Mouse (Mus musculus) midbrain, embryonic 16.5 days (tissue): ENCODE measurements around the gene Rab35. TPM values are rescaled to one million over a fixed set of nuclear protein-coding genes. Genes with fewer than 3 reads are reported as not detected.

ENCODE experiments used
- ATAC-seq: fragments of 200-750 bp; cut with Nextera tagmentation; 2 replicates; pipeline ENCODE4 v1.8.0; 2017; ENCODE audit warnings: moderate TSS enrichment
- H3K27ac ChIP-seq: fragments of 300-500 bp; sonication (generic); 2 replicates; pipeline ENCODE4 v1.5.1; 2014; ENCODE audit warnings: mild to moderate bottlenecking, low read length, mixed read lengths
- H3K27me3 ChIP-seq: fragments of 300-500 bp; sonication (generic); 2 replicates; pipeline ENCODE4 v1.6.1; 2014; ENCODE audit warnings: low read depth, low read length, mixed read lengths; ENCODE audit not compliant: control insufficient read depth, insufficient read depth
- H3K36me3 ChIP-seq: fragments of 300-500 bp; sonication (generic); 2 replicates; pipeline ENCODE4 v1.6.1; 2014; ENCODE audit warnings: mild to moderate bottlenecking, low read length, moderate library complexity, mixed read lengths; ENCODE audit not compliant: control insufficient read depth, insufficient read depth
- H3K4me1 ChIP-seq: fragments of 300-500 bp; sonication (generic); 2 replicates; pipeline ENCODE4 v1.6.1; 2014; ENCODE audit warnings: mild to moderate bottlenecking, low read length, mixed read lengths; ENCODE audit not compliant: control insufficient read depth, insufficient read depth
- H3K4me2 ChIP-seq: fragments of 300-500 bp; sonication (generic); 2 replicates; pipeline ENCODE4 v1.6.1; 2014; ENCODE audit warnings: mild to moderate bottlenecking, low read length, mixed read lengths
- H3K4me3 ChIP-seq: fragments of 300-500 bp; sonication (generic); 2 replicates; pipeline ENCODE4 v1.5.1; 2014; ENCODE audit warnings: low read depth, mild to moderate bottlenecking, low read length, moderate library complexity, mixed read lengths
- H3K9ac ChIP-seq: fragments of 300-500 bp; sonication (generic); 2 replicates; pipeline ENCODE4 v1.6.1; 2014; ENCODE audit warnings: low read depth, low read length, mixed read lengths
- H3K9me3 ChIP-seq: fragments of 300-500 bp; sonication (generic); replicated peaks from 2 replicates; pipeline ENCODE4 v1.6.1; 2014; ENCODE audit warnings: mild to moderate bottlenecking, low read length, mixed read lengths; ENCODE audit not compliant: control insufficient read depth, poor library complexity, severe bottlenecking
- WGBS: fragments of 180-500 bp; shearing (Covaris S2); extraction: QIAGEN DNeasy Blood & Tissue Kit; methylation state at CpG from one replicate; pipeline ENCODE4 v1.1.7; 2014; 5-methylcytosine and 5-hydroxymethylcytosine counted together
- polyA plus RNA-seq: library from polyadenylated mRNA; unstranded; fragments of >200 nt; fragmentation: Nextera tagmentation; extraction: Ambion mirVana; gene quantifications from 2 replicates; pipeline ENCODE4 v1.2.1, GENCODE M21; 2015

Gene Rab35
- polyA plus RNA-seq, 1 experiment from 2014 or later: 16.5 TPM

GRCm38 (mm10) chr5:115614948-115615347, 16.8 kb upstream of the Rab35 start:
- 88% methylated on average over 7 of the region's 7 CpGs for WGBS
- H3K27me3 ChIP-seq: no peaks in the 10 kb centered on the region
- ATAC-seq: no peak
- H3K4me2 ChIP-seq: no peak overlapping the region
- peaks cover 81% of the 10 kb centered on the region for H3K36me3 ChIP-seq
- H3K9me3 ChIP-seq: no peaks in the 10 kb centered on the region
- no peak overlapping the region for H3K9ac ChIP-seq
- no peak overlapping the region for H3K4me3 ChIP-seq
- no peak overlapping the region for H3K27ac ChIP-seq
- no peaks in the 10 kb centered on the region for H3K4me1 ChIP-seq

DNA sequence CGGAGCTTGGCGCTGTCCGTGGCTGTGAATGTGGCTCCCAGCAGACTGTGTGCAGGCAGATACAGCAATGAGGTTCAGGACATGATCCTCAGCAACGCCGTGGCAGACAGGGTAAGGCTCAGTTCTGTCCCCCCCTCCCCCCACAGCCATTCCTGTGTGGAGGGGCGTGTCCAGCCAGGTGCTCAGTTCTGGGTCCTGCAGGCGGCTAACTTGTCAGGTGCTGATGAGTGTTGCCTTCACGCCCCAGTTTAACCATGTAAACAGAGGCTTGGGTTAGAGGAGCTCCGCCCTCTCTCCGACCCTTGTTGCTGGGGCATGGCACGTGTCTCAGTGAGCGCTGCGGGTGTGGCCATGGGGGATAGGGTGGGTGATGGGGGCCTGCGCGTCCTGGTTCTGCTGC, 12.0 kb upstream of the Rab35 start:
- WGBS: 94% methylated on average over 14 of the region's 15 CpGs
- no peak for ATAC-seq
- no peak overlapping the region for H3K27ac ChIP-seq

DNA sequence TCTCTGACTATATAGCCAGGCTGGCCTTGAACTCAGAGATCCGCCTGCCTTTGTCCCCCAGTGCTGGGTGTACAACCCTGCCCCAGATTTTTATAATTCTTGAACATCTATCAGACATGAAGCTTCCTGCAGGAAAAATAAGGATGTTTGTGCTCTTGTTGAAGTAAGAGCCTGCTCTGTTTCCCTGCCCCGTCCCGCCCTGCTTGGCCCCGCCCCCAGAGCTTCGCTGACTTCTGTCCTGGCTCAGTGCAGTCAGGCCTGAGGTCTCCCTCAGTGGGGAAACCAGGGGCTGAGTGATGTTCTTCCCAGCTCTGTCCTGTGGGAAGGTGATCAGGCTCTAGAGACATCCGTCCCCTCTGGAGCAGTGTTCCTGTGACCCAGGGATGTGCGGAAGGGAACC, 9.0 kb upstream of the Rab35 start:
- H3K4me3 ChIP-seq: no peak overlapping the region
- ATAC-seq: no peak
- H3K4me1 ChIP-seq: no peaks in the 10 kb centered on the region
- H3K36me3 ChIP-seq: peaks cover 16% of the 10 kb centered on the region; the same call in 1 of the 2 replicates
- no peak overlapping the region for H3K4me2 ChIP-seq
- H3K9ac ChIP-seq: no peak overlapping the region
- no peak overlapping the region for H3K27ac ChIP-seq
- no peaks in the 10 kb centered on the region for H3K27me3 ChIP-seq
- 88% methylated on average over 7 of the region's 7 CpGs for WGBS
- no peaks in the 10 kb centered on the region for H3K9me3 ChIP-seq

More for the DNA sequence above, 12.0 kb upstream of the Rab35 start:
- H3K9ac ChIP-seq: no peak overlapping the region
- peaks cover 46% of the 10 kb centered on the region for H3K36me3 ChIP-seq
- H3K27me3 ChIP-seq: no peaks in the 10 kb centered on the region
- no peak overlapping the region for H3K4me3 ChIP-seq
- H3K9me3 ChIP-seq: no peaks in the 10 kb centered on the region
- no peak overlapping the region for H3K4me2 ChIP-seq
- H3K4me1 ChIP-seq: no peaks in the 10 kb centered on the region

- no peaks in the 10 kb centered on the region for H3K27me3 ChIP-seq
- no peak overlapping the region for H3K4me3 ChIP-seq
- no peak overlapping the region for H3K27ac ChIP-seq
- ATAC-seq: no peak
- H3K4me2 ChIP-seq: no peak overlapping the region
- WGBS: 74% methylated on average over 9 of the region's 9 CpGs
- H3K36me3 ChIP-seq: peaks cover 13% of the 10 kb centered on the region; the same call in 1 of the 2 replicates
- no peak overlapping the region for H3K9ac ChIP-seq
- H3K9me3 ChIP-seq: no peaks in the 10 kb centered on the region
- no peaks in the 10 kb centered on the region for H3K4me1 ChIP-seq
Observed at GRCm38 (mm10) chr5:115623694-115624440, 7.8 kb upstream of the Rab35 start.

GRCm38 (mm10) chr5:115626237-115626886, 5.3 kb upstream of the Rab35 start:
- 86% methylated on average over 10 of the region's 10 CpGs for WGBS
- H3K36me3 ChIP-seq: peaks cover 5% of the 10 kb centered on the region; the same call in 1 of the 2 replicates
- H3K4me2 ChIP-seq: no peak overlapping the region
- H3K27me3 ChIP-seq: no peaks in the 10 kb centered on the region
- ATAC-seq: no peak
- H3K9ac ChIP-seq: no peak overlapping the region
- no peak overlapping the region for H3K27ac ChIP-seq
- no peak overlapping the region for H3K4me3 ChIP-seq
- no peaks in the 10 kb centered on the region for H3K9me3 ChIP-seq
- H3K4me1 ChIP-seq: peaks cover 4% of the 10 kb centered on the region; the same call in 1 of the 2 replicates

DNA sequence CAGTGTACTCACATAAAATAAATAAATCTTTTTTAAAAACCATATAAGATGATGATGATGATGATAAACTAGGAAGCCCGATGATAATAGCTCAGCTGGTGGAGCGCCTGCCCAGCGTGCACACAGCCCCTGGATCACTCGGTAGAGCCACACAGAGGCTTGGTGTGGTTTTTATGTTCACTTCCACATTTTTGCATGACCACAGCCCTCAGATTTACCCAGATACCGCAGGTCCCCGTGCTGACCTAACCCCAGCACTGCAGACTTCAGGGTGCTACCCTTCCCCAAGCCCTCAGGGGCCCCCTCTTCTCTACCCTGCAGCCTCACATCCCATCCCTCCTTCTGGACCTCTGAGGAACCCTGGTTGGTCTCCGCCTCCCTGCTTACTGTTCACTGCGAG, 3.6 kb upstream of the Rab35 start:
- Histone ChIP-seq H3K4me1 (peaks cover 9% of the 10 kb centered on the region), H3K27me3 (no peaks in the 10 kb centered on the region), H3K9ac (no peak overlapping the region), H3K9me3 (no peaks in the 10 kb centered on the region), H3K27ac (no peak overlapping the region), H3K4me3 (no peak overlapping the region), H3K36me3 (no peaks in the 10 kb centered on the region), H3K4me2 (no peak overlapping the region)
- 83% methylated on average over 8 of the region's 8 CpGs for WGBS
- ATAC-seq: no peak

- no peaks in the 10 kb centered on the region for H3K36me3 ChIP-seq
- no peak overlapping the region for H3K27ac ChIP-seq
- no peak overlapping the region for H3K4me3 ChIP-seq
- H3K9ac ChIP-seq: no peak overlapping the region
- WGBS: 89% methylated on average over 4 of the region's 4 CpGs
- no peaks in the 10 kb centered on the region for H3K27me3 ChIP-seq
- ATAC-seq: no peak
- no peaks in the 10 kb centered on the region for H3K9me3 ChIP-seq
- no peak overlapping the region for H3K4me2 ChIP-seq
- H3K4me1 ChIP-seq: peaks cover 23% of the 10 kb centered on the region
Observed at GRCm38 (mm10) chr5:115629672-115630071, 2.0 kb upstream of the Rab35 start.

DNA sequence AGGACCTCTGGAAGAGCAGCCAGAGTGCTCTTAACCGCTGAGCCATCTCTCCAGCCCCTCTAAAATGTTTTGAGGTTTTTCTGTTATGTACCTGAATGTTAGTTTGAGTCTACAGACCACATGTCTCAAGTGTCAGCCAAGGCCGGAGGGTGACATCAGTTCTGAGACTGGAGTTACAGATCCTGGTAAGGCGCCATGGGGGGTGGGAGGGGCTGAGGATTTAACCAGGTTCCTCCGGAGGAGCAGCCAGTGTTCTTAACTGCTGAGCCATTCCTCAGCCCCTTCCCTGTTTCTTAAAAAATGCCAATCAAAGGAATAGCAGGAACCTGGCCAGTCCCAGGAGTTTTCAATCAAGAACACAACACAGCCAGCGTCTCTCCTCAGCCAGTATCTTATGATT, 1.4 kb upstream of the Rab35 start:
- Histone ChIP-seq H3K4me3 (no peak overlapping the region), H3K4me2 (no peak overlapping the region), H3K27me3 (no peaks in the 10 kb centered on the region), H3K27ac (no peak overlapping the region), H3K9me3 (no peaks in the 10 kb centered on the region), H3K9ac (no peak overlapping the region), H3K4me1 (peaks cover 28% of the 10 kb centered on the region), H3K36me3 (no peaks in the 10 kb centered on the region)
- 38% methylated on average over 5 of the region's 5 CpGs for WGBS
- ATAC-seq: no peak

GRCm38 (mm10) chr5:115632358-115632714, 628 bp downstream of the Rab35 start:
- Histone ChIP-seq H3K4me3 (peak overlapping the region; percentile 93), H3K4me1 (peaks cover 34% of the 10 kb centered on the region), H3K27me3 (no peaks in the 10 kb centered on the region), H3K9me3 (no peaks in the 10 kb centered on the region), H3K4me2 (peak overlapping the region; percentile 70), H3K27ac (peak overlapping the region; percentile 88), H3K36me3 (no peaks in the 10 kb centered on the region), H3K9ac (peak overlapping the region; percentile 93)
- WGBS: 2% methylated on average over 30 of the region's 30 CpGs
- ATAC-seq: peak; percentile 27
